Mouse (Mus musculus) right cerebral cortex, postnatal 10 days (tissue): ENCODE measurements around the gene Serpine1.

ENCODE experiments used
- DNase-seq, 2 experiments: peaks; one replicate each; pipeline ENCODE4 v3.0.0; 2021; ENCODE audit warnings: low spot score in 2 of 2

Serpine1 gene

GRCm38 (mm10) chr5:137096037-137096436 is 24.0 kb upstream of the Serpine1 start:
- peak; percentile 82 to 84 for DNase-seq

- no peak for DNase-seq
These were observed 23.1 kb upstream of the Serpine1 start for GRCm38 (mm10) chr5:137095135-137095534.

- DNase-seq, result no peak
These were observed 21.7 kb upstream of the Serpine1 start for GRCm38 (mm10) chr5:137093720-137094119.

- DNase-seq, result no peak
These were observed 19.5 kb upstream of the Serpine1 start for GRCm38 (mm10) chr5:137091560-137091959.

- DNase-seq, result no peak
These were observed 18.8 kb upstream of the Serpine1 start for GRCm38 (mm10) chr5:137090870-137091269.

GRCm38 (mm10) chr5:137087410-137087809 is 15.3 kb upstream of the Serpine1 start:
- no peak for DNase-seq

- DNase-seq, result no peak
These were observed 13.7 kb upstream of the Serpine1 start for GRCm38 (mm10) chr5:137085731-137086130.

GRCm38 (mm10) chr5:137085021-137085420 is 13.0 kb upstream of the Serpine1 start:
- no peak for DNase-seq

- DNase-seq, result no peak
These were observed 11.0 kb upstream of the Serpine1 start for GRCm38 (mm10) chr5:137083051-137083450.

GRCm38 (mm10) chr5:137079849-137080248 is 7.8 kb upstream of the Serpine1 start:
- DNase-seq, result no peak

- no peak for DNase-seq
These were observed 6.5 kb upstream of the Serpine1 start for GRCm38 (mm10) chr5:137078616-137079015.

- DNase-seq, result no peak
These were observed 6.0 kb upstream of the Serpine1 start for GRCm38 (mm10) chr5:137078041-137078440.

- DNase-seq, result no peak
These were observed 5.1 kb upstream of the Serpine1 start for GRCm38 (mm10) chr5:137077187-137077586.

- peak in 1 of 2 experiments; percentile 52 for DNase-seq
These were observed 4.3 kb upstream of the Serpine1 start for GRCm38 (mm10) chr5:137076191-137076930.

GRCm38 (mm10) chr5:137075726-137076125 is 3.7 kb upstream of the Serpine1 start:
- no peak for DNase-seq

GRCm38 (mm10) chr5:137074191-137074651 is 2.2 kb upstream of the Serpine1 start:
- peak; percentile 38 to 54 for DNase-seq

GRCm38 (mm10) chr5:137073141-137073540 is 1.1 kb upstream of the Serpine1 start:
- no peak for DNase-seq

- DNase-seq, result no peak
These were observed 1.0 kb downstream of the Serpine1 start for GRCm38 (mm10) chr5:137070881-137071605.

GRCm38 (mm10) chr5:137068711-137069110 is 3.4 kb downstream of the Serpine1 start:
- DNase-seq, result no peak

- no peak for DNase-seq
These were observed 6.1 kb downstream of the Serpine1 start for GRCm38 (mm10) chr5:137065923-137066322.

- DNase-seq, result no peak
These were observed 6.6 kb downstream of the Serpine1 start for GRCm38 (mm10) chr5:137065454-137065853.

- no peak for DNase-seq
These were observed 9.5 kb downstream of the Serpine1 start for GRCm38 (mm10) chr5:137062601-137063000.
